Mouse (Mus musculus) intestine, embryonic 14.5 days (tissue): ENCODE results near the gene Zfp46. TPM values are rescaled to one million over a fixed set of nuclear protein-coding genes. Genes with fewer than 3 reads are reported as not detected.

Source experiments
- ATAC-seq: fragments of 200-750 bp; cut with Nextera tagmentation; replicated peaks from 2 replicates; pipeline ENCODE4 v1.8.0; 2017; ENCODE audit warnings: low read depth, moderate number of reproducible peaks, moderate TSS enrichment, moderate library complexity; ENCODE audit not compliant: low FRiP score, low TSS enrichment
- DNase-seq: peaks from one replicate; pipeline ENCODE4 v3.0.0-alpha.2; 2018; ENCODE audit warnings: low spot score
- H3K27ac ChIP-seq: fragments of 300-500 bp; sonication (generic); 2 replicates; pipeline ENCODE4 v1.5.1; 2014; ENCODE audit warnings: low read depth, mild to moderate bottlenecking, control low read depth
- H3K27me3 ChIP-seq: fragments of 300-500 bp; sonication (generic); replicated peaks from 2 replicates; pipeline ENCODE4 v1.6.1; 2014; ENCODE audit warnings: low read length, control low read depth; ENCODE audit not compliant: control insufficient read depth, insufficient read depth
- H3K36me3 ChIP-seq: fragments of 300-500 bp; sonication (generic); 2 replicates; pipeline ENCODE4 v1.6.1; 2014; ENCODE audit warnings: low read length, control low read depth; ENCODE audit not compliant: control insufficient read depth, insufficient read depth
- H3K4me1 ChIP-seq: fragments of 300-500 bp; sonication (generic); replicated peaks from 2 replicates; pipeline ENCODE4 v1.6.1; 2014; ENCODE audit warnings: low read length, control low read depth, mixed read lengths; ENCODE audit not compliant: control insufficient read depth, insufficient read depth
- H3K4me2 ChIP-seq: fragments of 300-500 bp; sonication (generic); 2 replicates; pipeline ENCODE4 v1.6.1; 2014; ENCODE audit warnings: low read length
- H3K4me3 ChIP-seq: fragments of 300-500 bp; sonication (generic); 2 replicates; pipeline ENCODE4 v1.5.1; 2014; ENCODE audit warnings: low read depth, low read length, control low read depth, mixed read lengths
- H3K9ac ChIP-seq: fragments of 300-500 bp; sonication (generic); 2 replicates; pipeline ENCODE4 v1.6.1; 2014; ENCODE audit warnings: mild to moderate bottlenecking, low read length
- H3K9me3 ChIP-seq: fragments of 300-500 bp; sonication (generic); 2 replicates; pipeline ENCODE4 v1.6.1; 2016; ENCODE audit warnings: low read length, control low read depth; ENCODE audit not compliant: control insufficient read depth
- WGBS: fragments of 180-500 bp; shearing (Covaris S2); extraction: QIAGEN DNeasy Blood & Tissue Kit; methylation state at CpG from one replicate; pipeline ENCODE4 v1.1.7; 2014; 5-methylcytosine and 5-hydroxymethylcytosine counted together
- polyA plus RNA-seq: library from polyadenylated mRNA; unstranded; fragments of >200 nt; fragmentation: Nextera tagmentation; extraction: Ambion mirVana; gene quantifications from 2 replicates; pipeline ENCODE4 v1.2.1, GENCODE M21; 2014

The Zfp46 gene
- polyA plus RNA-seq, 1 experiment from 2014 or later: 19.0 TPM

- Histone ChIP-seq H3K9me3 (0 out of 2 replicates have a peak, but pooled peaks cover 8% of the 10 kb centered on the region), H3K27ac (no peak overlapping the region), H3K36me3 (peaks cover 74% of the 10 kb centered on the region), H3K4me3 (no peak overlapping the region), H3K27me3 (peaks cover 2% of the 10 kb centered on the region; the same call in 1 of the 2 replicates), H3K4me1 (peaks cover 12% of the 10 kb centered on the region), H3K4me2 (no peak overlapping the region), H3K9ac (no peak overlapping the region)
- ATAC-seq (no peak), DNase-seq (no peak)
- 73% methylated on average over 39 of the region's 39 CpGs for WGBS
Observed at GRCm38 (mm10) chr4:136290781-136291595, 6.5 kb downstream of the Zfp46 start.

GRCm38 (mm10) chr4:136291692-136292091 lies 7.2 kb downstream of the Zfp46 start:
- 91% methylated on average over 6 of the region's 6 CpGs for WGBS
- peaks cover 74% of the 10 kb centered on the region for H3K36me3 ChIP-seq
- no peak overlapping the region for H3K9ac ChIP-seq
- no peak overlapping the region for H3K4me3 ChIP-seq
- H3K4me2 ChIP-seq: no peak overlapping the region
- no peak for DNase-seq
- no peak overlapping the region for H3K27ac ChIP-seq
- no peak for ATAC-seq
- peaks cover 2% of the 10 kb centered on the region; the same call in 1 of the 2 replicates for H3K27me3 ChIP-seq
- peaks cover 7% of the 10 kb centered on the region for H3K4me1 ChIP-seq
- H3K9me3 ChIP-seq: 0 out of 2 replicates have a peak, but pooled peaks cover 8% of the 10 kb centered on the region

DNA sequence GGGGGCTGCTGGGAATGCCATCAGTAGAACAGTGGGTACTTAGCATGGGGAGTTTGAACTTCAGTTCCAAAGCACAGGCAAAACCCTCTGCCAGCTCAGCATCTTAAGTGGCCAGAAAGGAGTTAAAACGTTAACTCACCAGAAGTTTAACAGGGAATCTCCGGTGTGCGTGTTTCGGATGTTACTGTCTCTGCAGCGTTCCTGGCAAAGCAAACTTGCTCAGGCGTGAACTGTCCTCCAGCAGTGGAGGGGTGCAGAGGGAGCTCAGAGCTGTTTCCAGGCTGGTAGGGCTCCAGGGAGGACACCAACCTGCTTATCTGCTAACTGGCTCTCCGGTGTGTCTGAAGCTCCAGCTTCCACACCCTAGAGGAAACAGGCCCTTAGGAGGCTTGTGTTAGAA lies 11.5 kb downstream of the Zfp46 start:
- DNase-seq (no peak), ATAC-seq (no peak)
- Histone ChIP-seq H3K27me3 (no peaks in the 10 kb centered on the region), H3K9me3 (no peaks in the 10 kb centered on the region), H3K4me2 (no peak overlapping the region), H3K4me3 (no peak overlapping the region), H3K9ac (no peak overlapping the region), H3K36me3 (peaks cover 36% of the 10 kb centered on the region), H3K4me1 (no peaks in the 10 kb centered on the region), H3K27ac (no peak overlapping the region)
- WGBS: 67% methylated on average over 7 of the region's 7 CpGs

DNA sequence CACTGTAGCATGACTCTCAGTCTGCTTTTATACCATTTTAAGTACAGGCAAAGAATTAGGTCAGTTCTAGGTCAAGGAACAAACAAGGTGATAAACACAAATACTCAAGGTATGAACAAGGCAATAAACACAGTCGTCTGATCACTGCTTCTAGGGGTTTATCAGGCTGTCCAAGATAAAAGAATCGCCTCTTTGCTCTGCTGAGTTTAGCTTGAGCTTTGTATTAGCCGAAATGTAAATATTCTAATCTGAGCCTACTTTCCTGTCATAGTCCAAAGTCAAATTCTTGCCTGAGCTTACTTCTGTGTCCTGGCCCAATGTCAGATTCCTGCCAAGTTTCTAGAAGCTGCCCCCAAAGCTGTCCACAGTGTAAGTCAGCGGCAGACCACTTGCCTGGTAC lies 18.0 kb downstream of the Zfp46 start:
- DNase-seq: no peak

DNA sequence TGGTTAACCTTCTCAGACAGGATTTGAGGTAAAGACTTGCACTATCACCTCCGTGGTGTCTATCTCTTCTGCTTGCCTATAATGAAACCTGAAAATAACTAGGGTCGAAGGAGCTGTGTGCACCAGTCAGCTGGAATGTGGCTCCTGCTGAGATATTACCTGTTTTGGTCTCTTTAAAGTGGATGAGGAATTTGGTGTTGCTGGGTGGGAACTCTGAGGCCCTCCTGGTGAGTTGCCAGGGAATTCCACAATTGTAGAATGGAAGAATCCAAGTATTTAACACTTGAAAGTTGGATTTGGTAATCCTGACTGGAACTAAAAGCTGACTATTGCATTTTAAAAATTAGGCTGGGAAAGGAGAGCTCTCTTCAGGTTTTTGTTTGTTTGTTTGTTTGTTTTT lies 19.7 kb downstream of the Zfp46 start:
- Histone ChIP-seq H3K9ac (no peak overlapping the region), H3K27ac (no peak overlapping the region), H3K36me3 (no peaks in the 10 kb centered on the region), H3K4me3 (no peak overlapping the region), H3K9me3 (no peaks in the 10 kb centered on the region), H3K4me1 (peaks cover 3% of the 10 kb centered on the region), H3K4me2 (no peak overlapping the region), H3K27me3 (no peaks in the 10 kb centered on the region)
- no peak for DNase-seq
- no peak for ATAC-seq
- WGBS: 30% methylated on average over 2 of the region's 2 CpGs

More for the DNA sequence above, 18.0 kb downstream of the Zfp46 start:
- no peak for ATAC-seq
- Histone ChIP-seq H3K9ac (no peak overlapping the region), H3K9me3 (no peaks in the 10 kb centered on the region), H3K4me1 (no peaks in the 10 kb centered on the region), H3K4me2 (no peak overlapping the region), H3K27me3 (no peaks in the 10 kb centered on the region), H3K36me3 (no peaks in the 10 kb centered on the region), H3K27ac (no peak overlapping the region), H3K4me3 (no peak overlapping the region)
- WGBS: 57% methylated on average over 4 of the region's 4 CpGs

DNA sequence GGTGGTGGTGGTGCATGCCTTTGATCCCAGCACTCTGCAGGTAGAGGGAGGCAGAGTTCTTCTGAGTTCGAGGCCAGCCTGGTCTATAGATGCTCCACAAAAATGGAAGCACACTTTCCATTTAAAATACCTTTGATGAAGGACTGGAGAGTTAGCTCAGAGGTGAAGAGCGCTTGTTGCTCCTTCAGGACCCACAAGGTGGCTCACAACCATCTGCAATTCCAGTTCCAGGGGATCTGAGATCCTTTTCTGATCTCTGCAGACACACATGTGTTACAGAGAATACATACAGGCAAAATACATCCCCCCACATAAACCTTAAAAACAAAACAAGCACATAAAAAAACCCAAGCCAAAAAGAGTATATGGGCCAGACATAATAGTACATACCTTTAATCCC lies 23.9 kb downstream of the Zfp46 start:
- no peak for ATAC-seq
- no peak for DNase-seq
- H3K4me1 ChIP-seq: peaks cover 18% of the 10 kb centered on the region
- no peak overlapping the region for H3K4me3 ChIP-seq
- H3K27me3 ChIP-seq: no peaks in the 10 kb centered on the region
- no peak overlapping the region for H3K4me2 ChIP-seq
- no peak overlapping the region for H3K27ac ChIP-seq
- H3K9me3 ChIP-seq: no peaks in the 10 kb centered on the region
- no peaks in the 10 kb centered on the region for H3K36me3 ChIP-seq
- no peak overlapping the region for H3K9ac ChIP-seq
- WGBS: 55% methylated on average over 2 of the region's 2 CpGs

DNA sequence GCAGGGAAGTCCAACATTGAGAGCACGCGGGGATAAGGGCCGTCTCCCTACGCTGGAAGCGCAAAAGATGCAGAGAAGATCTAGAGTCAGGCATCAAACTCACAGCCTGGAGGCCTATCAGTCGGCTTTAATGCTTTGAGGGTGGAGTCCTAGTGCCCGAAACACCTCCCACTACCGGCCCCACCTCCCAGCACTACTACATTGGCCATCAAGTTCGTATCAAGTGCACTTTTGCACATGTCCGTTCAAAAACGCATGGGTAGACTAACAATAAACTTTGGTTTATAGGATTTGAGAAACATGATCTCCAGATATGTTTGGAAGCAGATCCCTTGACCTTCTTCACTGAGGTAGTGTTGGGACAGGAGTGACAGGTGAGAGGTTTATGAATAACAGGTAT lies 25.3 kb downstream of the Zfp46 start:
- DNase-seq (peak; percentile 69), ATAC-seq (no peak)
- peak overlapping the region; percentile 85 for H3K4me2 ChIP-seq
- 2% methylated on average over 11 of the region's 11 CpGs for whole genome bisulfite sequencing
- H3K9me3 ChIP-seq: no peaks in the 10 kb centered on the region
- H3K4me1 ChIP-seq: peaks cover 31% of the 10 kb centered on the region
- H3K27me3 ChIP-seq: no peaks in the 10 kb centered on the region
- H3K27ac ChIP-seq: peak overlapping the region; percentile 98
- peak overlapping the region; percentile 99 for H3K4me3 ChIP-seq
- peak overlapping the region; percentile 80 for H3K9ac ChIP-seq
- H3K36me3 ChIP-seq: no peaks in the 10 kb centered on the region

GRCm38 (mm10) chr4:136310229-136311041 lies 26.0 kb downstream of the Zfp46 start, which contains the start of gene Hnrnpr:
Gene Hnrnpr (plus strand): TSS chr4:136310942.
- Histone ChIP-seq H3K4me1 (peaks cover 35% of the 10 kb centered on the region), H3K4me3 (peak within 1 kb of the TSS; percentile 99), H3K27ac (peak within 1 kb of the TSS; percentile 98), H3K9me3 (no peaks in the 10 kb centered on the region), H3K36me3 (no peaks in the 10 kb centered on the region), H3K9ac (peak within 1 kb of the TSS; percentile 100), H3K27me3 (no peaks in the 10 kb centered on the region), H3K4me2 (peak within 1 kb of the TSS; percentile 85)
- 0% methylated on average over 64 of the region's 65 CpGs for WGBS
- DNase-seq: peak; percentile 100
- ATAC-seq: peak; percentile 98
